Mouse (Mus musculus) embryonic facial prominence, embryonic 11.5 days (tissue): ENCODE measurements around the gene Rimklb. TPM values are rescaled to one million over a fixed set of nuclear protein-coding genes. Genes with fewer than 3 reads are reported as not detected.
"Not testable (repeated sequence)": the region's sequence is repeated elsewhere in the genome, so short reads cannot be mapped to it uniquely, and the experiment has no call there.

Source experiments
- ATAC-seq: fragments of 200-750 bp; cut with Nextera tagmentation; replicated peaks from 2 replicates; pipeline ENCODE4 v1.8.0; 2017; ENCODE audit warnings: low read depth; ENCODE audit not compliant: insufficient number of reproducible peaks, low FRiP score, low TSS enrichment
- DNase-seq: peaks from one replicate; pipeline ENCODE4 v3.0.0-alpha.2; 2015; ENCODE audit warnings: low spot score
- H3K27ac ChIP-seq: fragments of 300-500 bp; sonication (generic); replicated peaks from 2 replicates; pipeline ENCODE4 v1.5.1; 2014; ENCODE audit warnings: mild to moderate bottlenecking, low read depth, low read length, control low read depth
- H3K27me3 ChIP-seq: fragments of 300-500 bp; sonication (generic); 2 replicates; pipeline ENCODE4 v1.6.1; 2014; ENCODE audit warnings: mild to moderate bottlenecking, low read length, moderate library complexity, mixed read lengths; ENCODE audit not compliant: control insufficient read depth, insufficient read depth
- H3K36me3 ChIP-seq: fragments of 300-500 bp; sonication (generic); replicated peaks from 2 replicates; pipeline ENCODE4 v1.6.1; 2014; ENCODE audit warnings: low read depth, mild to moderate bottlenecking, low read length, moderate library complexity, mixed read lengths; ENCODE audit not compliant: control insufficient read depth, insufficient read depth
- H3K4me1 ChIP-seq: fragments of 300-500 bp; sonication (generic); 2 replicates; pipeline ENCODE4 v1.6.1; 2014; ENCODE audit warnings: low read length, mixed read lengths; ENCODE audit not compliant: control insufficient read depth, insufficient read depth
- H3K4me2 ChIP-seq: fragments of 300-500 bp; sonication (generic); 2 replicates; pipeline ENCODE4 v1.6.1; 2014; ENCODE audit warnings: low read depth, mild to moderate bottlenecking, control low read depth, low read length, moderate library complexity
- H3K4me3 ChIP-seq: fragments of 300-500 bp; sonication (generic); 2 replicates; pipeline ENCODE4 v1.5.1; 2014; ENCODE audit warnings: low read depth, low read length, control low read depth
- H3K9ac ChIP-seq: fragments of 300-500 bp; sonication (generic); replicated peaks from 2 replicates; pipeline ENCODE4 v1.6.1; 2014; ENCODE audit warnings: mild to moderate bottlenecking, control low read depth, low read length
- H3K9me3 ChIP-seq: fragments of 300-500 bp; sonication (generic); replicated peaks from 2 replicates; pipeline ENCODE4 v1.6.1; 2016; ENCODE audit warnings: mild to moderate bottlenecking, low read length, inconsistent platforms, mixed read lengths; ENCODE audit not compliant: control insufficient read depth
- WGBS: fragments of 180-500 bp; shearing (Covaris S2); extraction: QIAGEN DNeasy Blood & Tissue Kit; methylation state at CpG from one replicate; pipeline ENCODE4 v1.1.7; 2014; 5-methylcytosine and 5-hydroxymethylcytosine counted together
- polyA plus RNA-seq: library from polyadenylated mRNA; unstranded; fragments of >200 nt; fragmentation: Nextera tagmentation; extraction: Ambion mirVana; gene quantifications from 2 replicates; pipeline ENCODE4 v1.2.1, GENCODE M21; 2014

The Rimklb gene
- polyA plus RNA-seq, 1 experiment from 2014 or later: 62.3 TPM

- DNase-seq, H3K27me3 ChIP-seq, H3K4me3 ChIP-seq, H3K9ac ChIP-seq, H3K9me3 ChIP-seq, H3K36me3 ChIP-seq, ATAC-seq, H3K4me1 ChIP-seq, H3K4me2 ChIP-seq, H3K27ac ChIP-seq: not testable (repeated sequence)
- WGBS: 89% methylated on average over 2 of the region's 2 CpGs
Measured at GRCm38 (mm10) chr6:122515762-122516161, 17.2 kb upstream of the Rimklb start.

GRCm38 (mm10) chr6:122514312-122514711 lies 15.8 kb upstream of the Rimklb start:
- no peaks in the 10 kb centered on the region for H3K9me3 ChIP-seq
- no peaks in the 10 kb centered on the region for H3K27me3 ChIP-seq
- no peak overlapping the region for H3K4me2 ChIP-seq
- no peak overlapping the region for H3K9ac ChIP-seq
- no peak overlapping the region for H3K4me3 ChIP-seq
- WGBS: 79% methylated on average over 3 of the region's 3 CpGs
- no peak overlapping the region for H3K27ac ChIP-seq
- H3K4me1 ChIP-seq: no peaks in the 10 kb centered on the region
- H3K36me3 ChIP-seq: no peaks in the 10 kb centered on the region
- no peak for ATAC-seq
- no peak for DNase-seq

GRCm38 (mm10) chr6:122512914-122513878 lies 14.6 kb upstream of the Rimklb start:
- WGBS: 56% methylated on average over 12 of the region's 12 CpGs
- no peak for ATAC-seq
- H3K9me3 ChIP-seq: no peaks in the 10 kb centered on the region
- H3K9ac ChIP-seq: no peak overlapping the region
- no peaks in the 10 kb centered on the region for H3K4me1 ChIP-seq
- no peak for DNase-seq
- H3K27me3 ChIP-seq: no peaks in the 10 kb centered on the region; the same call in 1 of the 2 replicates
- H3K27ac ChIP-seq: no peak overlapping the region
- no peak overlapping the region for H3K4me3 ChIP-seq
- no peaks in the 10 kb centered on the region for H3K36me3 ChIP-seq
- H3K4me2 ChIP-seq: no peak overlapping the region

GRCm38 (mm10) chr6:122508494-122508893 lies 9.9 kb upstream of the Rimklb start:
- no peaks in the 10 kb centered on the region for H3K4me1 ChIP-seq
- H3K4me3 ChIP-seq: no peak overlapping the region
- WGBS: 71% methylated on average over 8 of the region's 8 CpGs
- H3K36me3 ChIP-seq: no peaks in the 10 kb centered on the region
- H3K9me3 ChIP-seq: no peaks in the 10 kb centered on the region
- H3K27ac ChIP-seq: no peak overlapping the region
- no peak overlapping the region for H3K4me2 ChIP-seq
- ATAC-seq: no peak
- DNase-seq: no peak
- no peak overlapping the region for H3K9ac ChIP-seq
- no peaks in the 10 kb centered on the region; the same call in 1 of the 2 replicates for H3K27me3 ChIP-seq

GRCm38 (mm10) chr6:122505545-122505944 lies 7.0 kb upstream of the Rimklb start, which contains the start of gene Mfap5:
Gene Mfap5, plus strand, starts transcription at chr6:122505845.
- no peaks in the 10 kb centered on the region; the same call in 1 of the 2 replicates for H3K27me3 ChIP-seq
- H3K4me2 ChIP-seq: no peak within 1 kb of the TSS
- H3K4me3 ChIP-seq: no peak within 1 kb of the TSS
- no peak within 1 kb of the TSS for H3K27ac ChIP-seq
- H3K36me3 ChIP-seq: no peaks in the 10 kb centered on the region
- H3K9ac ChIP-seq: no peak within 1 kb of the TSS
- ATAC-seq: no peak
- no peak for DNase-seq
- H3K4me1 ChIP-seq: no peaks in the 10 kb centered on the region
- WGBS: 91% methylated on average over 3 of the region's 3 CpGs
- no peaks in the 10 kb centered on the region for H3K9me3 ChIP-seq

GRCm38 (mm10) chr6:122505041-122505440 lies 6.5 kb upstream of the Rimklb start:
- Histone ChIP-seq H3K36me3 (no peaks in the 10 kb centered on the region), H3K27ac (no peak overlapping the region), H3K4me3 (no peak overlapping the region), H3K9ac (no peak overlapping the region), H3K4me2 (no peak overlapping the region), H3K4me1 (no peaks in the 10 kb centered on the region), H3K9me3 (no peaks in the 10 kb centered on the region), H3K27me3 (no peaks in the 10 kb centered on the region; the same call in 1 of the 2 replicates)
- WGBS: 68% methylated on average over 4 of the region's 4 CpGs
- DNase-seq (no peak), ATAC-seq (no peak)

GRCm38 (mm10) chr6:122496501-122496900 lies 2.1 kb downstream of the Rimklb start:
- no peaks in the 10 kb centered on the region for H3K27me3 ChIP-seq
- WGBS: 39% methylated on average over 5 of the region's 5 CpGs
- H3K36me3 ChIP-seq: no peaks in the 10 kb centered on the region
- ATAC-seq (0 out of 2 replicates have a peak, but pooled peaks have one; percentile 27), DNase-seq (peak; percentile 58)
- no peak overlapping the region for H3K9ac ChIP-seq
- no peak overlapping the region for H3K27ac ChIP-seq
- no peak overlapping the region for H3K4me2 ChIP-seq
- H3K9me3 ChIP-seq: no peaks in the 10 kb centered on the region
- H3K4me1 ChIP-seq: peaks cover 4% of the 10 kb centered on the region; the same call in 1 of the 2 replicates
- H3K4me3 ChIP-seq: no peak overlapping the region
